Mouse (Mus musculus) G1E (cell line): ENCODE results near the gene Gadd45g.

Experiments used
- CTCF ChIP-seq: IDR thresholded peaks from 2 replicates; pipeline ENCODE4 v1.5.1; 2012; ENCODE audit warnings: low read depth, low read length, inconsistent platforms, mixed read lengths
- GATA1 ChIP-seq: IDR thresholded peaks from 2 replicates; pipeline ENCODE4 v1.6.1; 2012; ENCODE audit warnings: borderline replicate concordance, low read length, inconsistent platforms, mixed read lengths

DNA sequence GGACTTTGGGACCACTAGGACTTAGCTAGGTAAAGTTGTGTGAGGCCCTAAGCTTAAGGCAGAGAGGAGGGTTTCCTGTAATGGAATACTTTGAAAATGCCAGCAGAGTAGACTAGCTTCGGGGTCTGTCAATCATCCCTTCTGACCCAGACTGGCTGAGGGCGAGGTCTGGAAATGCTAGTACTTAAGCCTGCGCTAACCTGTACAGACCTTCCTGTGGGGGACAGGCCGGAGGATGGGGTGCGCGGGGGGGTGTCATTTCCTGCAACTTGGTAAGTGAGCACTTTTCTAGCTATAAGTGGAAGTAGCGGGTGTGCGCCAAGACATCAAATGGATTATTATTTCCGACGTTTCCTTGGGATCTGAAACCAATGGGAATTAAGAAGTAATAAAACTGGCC, 2.4 kb upstream of the Gadd45g start:
- TF ChIP-seq CTCF (no peak), GATA1 (no peak)
